Mouse (Mus musculus): ENCODE data around the gene Tmc3. TPM values are rescaled to one million over a fixed set of nuclear protein-coding genes. Genes with fewer than 3 reads are reported as not detected.

Tmc3 gene
- 0.70 and 1.0 TPM in 2 replicates for polyA plus RNA-seq (2015; fragmentation: Nextera tagmentation; extraction: Ambion mirVana)

DNA sequence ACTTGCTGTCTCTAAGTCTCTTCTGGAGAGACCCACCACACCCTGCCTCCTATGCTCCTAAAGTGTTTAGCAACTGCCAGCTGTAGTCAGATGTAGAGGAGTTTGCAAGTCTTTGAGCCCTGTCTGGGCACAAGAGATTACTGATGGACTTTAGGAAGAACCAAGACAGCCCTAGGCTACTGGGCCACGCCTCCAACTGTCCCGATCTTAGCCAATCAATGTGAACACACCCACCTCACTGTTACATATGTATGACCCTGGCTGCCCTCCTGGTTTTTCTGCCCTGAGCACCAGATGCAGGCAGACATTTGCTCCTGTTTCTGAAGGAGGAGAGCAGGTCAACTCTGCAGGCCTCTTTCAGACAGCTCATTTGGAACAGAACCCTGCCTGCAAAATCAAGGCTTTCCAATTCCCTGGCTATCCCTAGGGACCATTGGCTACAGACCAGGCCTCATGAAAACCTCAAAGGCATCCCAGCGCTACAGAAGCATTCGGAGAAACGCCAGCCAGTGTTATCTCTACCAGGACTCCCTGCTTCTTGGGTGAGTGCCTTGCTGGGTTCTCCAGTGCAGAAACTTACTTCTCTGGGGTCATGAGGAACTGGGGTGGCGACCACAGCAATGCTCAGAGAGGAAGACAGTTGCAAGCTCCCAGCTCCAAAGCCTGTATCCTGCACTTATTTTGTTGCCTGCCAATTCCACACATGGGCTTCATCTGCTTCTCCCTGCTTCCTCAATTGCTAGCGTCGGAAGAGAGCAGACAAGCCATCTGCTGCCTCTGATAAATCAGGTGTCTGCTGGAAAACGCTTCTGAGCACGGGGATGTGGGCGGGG is at the start of gene Tmc3:
Tmc3 (plus strand) TSS at position 289 of the 833 bp plus-strand sequence.
- WGBS = 31% methylated on average over 11 of the region's 11 CpGs

GRCm38 (mm10) chr7:83541536-83542169 is 43.1 kb upstream of the Tmc3 start:
- Histone ChIP-seq H3K27ac (no peak overlapping the region), H3K4me1 (peaks cover 2% of the 10 kb centered on the region; the same call in 1 of the 2 replicates), H3K27me3 (no peaks in the 10 kb centered on the region), H3K9ac (no peak overlapping the region), H3K9me3 (no peaks in the 10 kb centered on the region), H3K36me3 (no peaks in the 10 kb centered on the region), H3K4me3 (no peak overlapping the region), H3K4me2 (no peak overlapping the region)
- ATAC-seq (ENCODE audit: insufficient number of reproducible peaks, insufficient read depth, low FRiP score, low TSS enrichment, low read depth) = no peak
- WGBS = 85% methylated on average over 5 of the region's 5 CpGs

More for the DNA sequence above, at the start of gene Tmc3:
- Histone ChIP-seq H3K4me1 (peaks cover 10% of the 10 kb centered on the region), H3K9ac (no peak within 1 kb of the TSS), H3K27ac (peak within 1 kb of the TSS; percentile 48; the same call in 1 of the 2 replicates), H3K36me3 (no peaks in the 10 kb centered on the region), H3K9me3 (no peaks in the 10 kb centered on the region), H3K27me3 (no peaks in the 10 kb centered on the region), H3K4me3 (no peak within 1 kb of the TSS), H3K4me2 (no peak within 1 kb of the TSS)
- ATAC-seq (ENCODE audit: insufficient number of reproducible peaks, insufficient read depth, low FRiP score, low TSS enrichment, low read depth) = no peak

- ATAC-seq (ENCODE audit: insufficient number of reproducible peaks, insufficient read depth, low FRiP score, low TSS enrichment, low read depth) = no peak
- WGBS = 43% methylated on average over 7 of the region's 7 CpGs
These were observed 35.9 kb upstream of the Tmc3 start for GRCm38 (mm10) chr7:83548686-83549352.

DNA sequence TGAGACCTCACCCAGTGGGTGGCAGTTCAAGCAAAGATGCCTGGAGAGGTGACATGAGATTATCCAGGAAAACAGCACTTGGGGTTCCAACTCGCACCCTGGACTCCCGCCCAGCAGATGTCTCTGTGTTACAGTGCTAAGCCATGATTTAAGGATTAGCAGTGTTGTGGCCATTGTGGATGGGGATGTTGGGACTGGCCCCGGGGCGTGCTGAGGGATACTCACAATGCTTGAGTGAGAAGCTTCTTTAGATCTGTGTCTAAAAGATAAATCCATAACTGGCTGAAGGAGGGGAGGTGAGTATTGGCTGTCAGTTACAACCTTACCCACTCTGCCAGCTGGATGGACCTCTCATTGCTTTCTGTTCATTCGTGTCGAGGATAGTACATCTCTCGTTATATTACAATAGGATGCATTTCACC is 35.4 kb upstream of the Tmc3 start:
- H3K4me1 ChIP-seq = peaks cover 16% of the 10 kb centered on the region
- 62% methylated on average over 7 of the region's 7 CpGs for WGBS
- H3K9me3 ChIP-seq = no peaks in the 10 kb centered on the region
- H3K36me3 ChIP-seq = no peaks in the 10 kb centered on the region
- no peaks in the 10 kb centered on the region for H3K27me3 ChIP-seq
- no peak overlapping the region for H3K27ac ChIP-seq
- no peak overlapping the region for H3K9ac ChIP-seq
- H3K4me3 ChIP-seq = no peak overlapping the region
- H3K4me2 ChIP-seq = peak overlapping the region; percentile 33; the same call in 1 of the 2 replicates
- ATAC-seq (ENCODE audit: insufficient number of reproducible peaks, insufficient read depth, low FRiP score, low TSS enrichment, low read depth) = no peak

More at GRCm38 (mm10) chr7:83548686-83549352, 35.9 kb upstream of the Tmc3 start:
- Histone ChIP-seq H3K27ac (0 out of 2 replicates have a peak overlapping the region, but pooled peaks have one; percentile 39), H3K4me1 (peaks cover 16% of the 10 kb centered on the region), H3K4me2 (no peak overlapping the region), H3K9me3 (no peaks in the 10 kb centered on the region), H3K36me3 (no peaks in the 10 kb centered on the region), H3K9ac (no peak overlapping the region), H3K27me3 (no peaks in the 10 kb centered on the region), H3K4me3 (no peak overlapping the region)

DNA sequence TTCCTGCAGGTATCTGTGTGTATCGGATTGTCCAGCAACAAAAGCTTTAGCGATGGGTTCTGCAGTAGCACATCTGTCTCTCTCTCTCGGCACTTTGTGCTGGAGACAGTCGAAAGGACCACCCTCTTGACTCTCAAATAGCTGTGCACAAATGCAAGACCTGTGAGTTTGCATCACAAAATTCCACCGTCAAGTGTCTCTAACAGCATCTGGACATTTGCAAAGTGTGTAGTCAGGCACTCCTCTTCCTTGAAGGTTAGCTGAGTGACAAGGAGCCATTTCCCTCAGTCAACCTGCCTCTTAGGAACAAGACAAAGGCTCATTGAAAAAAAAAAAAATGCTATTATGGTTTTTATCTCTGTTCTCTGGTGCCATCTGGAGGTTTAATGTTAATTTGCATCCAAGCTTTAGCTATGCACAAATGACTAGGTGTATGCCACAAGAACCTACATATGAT is 34.7 kb upstream of the Tmc3 start:
- Histone ChIP-seq H3K9me3 (no peaks in the 10 kb centered on the region), H3K27ac (no peak overlapping the region), H3K36me3 (no peaks in the 10 kb centered on the region), H3K4me2 (peak overlapping the region; percentile 33), H3K9ac (no peak overlapping the region), H3K4me1 (peaks cover 16% of the 10 kb centered on the region), H3K27me3 (no peaks in the 10 kb centered on the region), H3K4me3 (no peak overlapping the region)
- ATAC-seq (ENCODE audit: insufficient number of reproducible peaks, insufficient read depth, low FRiP score, low TSS enrichment, low read depth) = no peak
- 33% methylated on average over 5 of the region's 5 CpGs for WGBS

GRCm38 (mm10) chr7:83554477-83554876 is 30.2 kb upstream of the Tmc3 start:
- peaks cover 5% of the 10 kb centered on the region for H3K4me1 ChIP-seq
- WGBS = 80% methylated on average over 6 of the region's 6 CpGs
- no peak overlapping the region for H3K4me3 ChIP-seq
- no peak overlapping the region for H3K9ac ChIP-seq
- H3K27ac ChIP-seq = no peak overlapping the region
- H3K36me3 ChIP-seq = no peaks in the 10 kb centered on the region
- ATAC-seq (ENCODE audit: insufficient number of reproducible peaks, insufficient read depth, low FRiP score, low TSS enrichment, low read depth) = no peak
- H3K27me3 ChIP-seq = no peaks in the 10 kb centered on the region
- no peaks in the 10 kb centered on the region for H3K9me3 ChIP-seq
- H3K4me2 ChIP-seq = no peak overlapping the region

DNA sequence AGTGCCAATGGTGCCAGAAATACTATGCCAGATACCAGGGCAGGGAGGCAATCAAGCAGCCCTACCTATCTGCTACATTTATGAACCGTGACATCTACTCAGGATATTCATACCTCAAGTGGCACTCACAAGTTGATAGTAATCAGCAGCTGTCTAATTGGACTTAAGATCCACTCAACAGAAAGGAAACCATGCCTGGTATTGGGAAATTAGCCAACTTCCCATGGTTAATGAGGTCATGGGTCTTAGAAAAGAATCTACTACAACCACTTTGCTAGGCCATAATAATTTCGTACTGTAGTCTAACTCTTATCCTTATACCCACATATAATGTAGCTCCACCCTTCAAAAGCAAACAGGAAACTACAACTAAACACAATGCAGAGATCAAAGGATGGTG is 28.2 kb upstream of the Tmc3 start:
- no peaks in the 10 kb centered on the region for H3K9me3 ChIP-seq
- no peak for ATAC-seq (ENCODE audit: insufficient number of reproducible peaks, insufficient read depth, low FRiP score, low TSS enrichment, low read depth)
- WGBS = 76% methylated on average over 2 of the region's 2 CpGs
- no peaks in the 10 kb centered on the region for H3K27me3 ChIP-seq
- H3K36me3 ChIP-seq = no peaks in the 10 kb centered on the region
- H3K4me3 ChIP-seq = no peak overlapping the region
- no peak overlapping the region for H3K9ac ChIP-seq
- H3K4me1 ChIP-seq = no peaks in the 10 kb centered on the region
- no peak overlapping the region for H3K4me2 ChIP-seq
- no peak overlapping the region for H3K27ac ChIP-seq

DNA sequence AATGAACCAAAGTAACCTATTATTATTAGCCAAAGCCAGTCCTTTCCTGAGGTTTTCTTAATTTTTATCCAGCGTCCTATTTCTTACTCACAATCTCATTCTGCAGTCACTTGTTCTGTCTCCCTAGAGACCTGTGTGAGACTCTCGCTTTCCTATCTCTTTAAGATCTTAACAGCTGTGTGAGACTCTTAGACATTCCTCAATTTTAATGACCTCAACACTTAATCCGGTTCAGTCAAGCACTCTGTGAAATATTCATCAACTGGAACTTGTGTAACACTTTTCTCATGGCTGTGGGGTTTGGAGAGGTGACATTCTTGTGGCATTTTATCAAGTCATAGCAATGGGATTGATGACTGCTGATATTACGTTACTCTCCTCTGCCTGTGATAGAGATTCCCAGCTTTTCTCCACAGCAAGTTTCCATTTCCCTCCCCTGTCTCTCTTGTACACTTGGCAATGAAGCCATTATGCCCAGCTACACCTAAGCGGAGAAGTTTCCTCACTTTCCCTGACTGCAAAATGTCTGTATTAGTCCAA is 25.9 kb upstream of the Tmc3 start:
- H3K27ac ChIP-seq = no peak overlapping the region
- H3K4me2 ChIP-seq = no peak overlapping the region
- no peak overlapping the region for H3K4me3 ChIP-seq
- H3K36me3 ChIP-seq = no peaks in the 10 kb centered on the region
- H3K4me1 ChIP-seq = no peaks in the 10 kb centered on the region
- H3K9me3 ChIP-seq = no peaks in the 10 kb centered on the region
- WGBS = 55% methylated on average over 5 of the region's 5 CpGs
- no peak for ATAC-seq (ENCODE audit: insufficient number of reproducible peaks, insufficient read depth, low FRiP score, low TSS enrichment, low read depth)
- H3K9ac ChIP-seq = no peak overlapping the region
- H3K27me3 ChIP-seq = no peaks in the 10 kb centered on the region

DNA sequence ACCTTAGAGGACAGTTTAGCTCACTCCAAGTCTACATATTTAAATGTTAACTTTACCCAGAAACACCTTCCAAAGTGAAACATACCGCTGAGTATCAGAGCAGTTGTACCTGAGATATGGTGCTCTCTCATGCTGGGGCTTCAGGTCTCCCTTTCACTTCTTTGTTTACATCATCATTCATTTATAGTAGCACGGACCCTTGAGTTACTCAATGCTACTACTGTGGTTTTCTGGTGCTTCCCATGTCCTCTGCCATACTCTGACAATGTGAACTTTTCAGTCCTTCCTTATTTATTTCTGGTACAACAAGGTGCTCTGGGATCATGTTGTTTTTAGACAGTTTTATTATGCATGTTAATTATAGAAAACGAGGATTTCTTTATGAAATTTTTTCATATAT is 25.2 kb upstream of the Tmc3 start:
- ATAC-seq (ENCODE audit: insufficient number of reproducible peaks, insufficient read depth, low FRiP score, low TSS enrichment, low read depth) = no peak
- WGBS = 83% methylated on average over 3 of the region's 3 CpGs
- Histone ChIP-seq H3K27ac (no peak overlapping the region), H3K4me2 (no peak overlapping the region), H3K36me3 (no peaks in the 10 kb centered on the region), H3K4me1 (0 out of 2 replicates have a peak, but pooled peaks cover 2% of the 10 kb centered on the region), H3K4me3 (no peak overlapping the region), H3K9me3 (no peaks in the 10 kb centered on the region), H3K9ac (no peak overlapping the region), H3K27me3 (no peaks in the 10 kb centered on the region)

GRCm38 (mm10) chr7:83561849-83562248 is 22.9 kb upstream of the Tmc3 start:
- H3K4me3 ChIP-seq = no peak overlapping the region
- no peak overlapping the region for H3K9ac ChIP-seq
- H3K4me1 ChIP-seq = 0 out of 2 replicates have a peak, but pooled peaks cover 6% of the 10 kb centered on the region
- no peak overlapping the region for H3K4me2 ChIP-seq
- H3K27me3 ChIP-seq = no peaks in the 10 kb centered on the region
- 34% methylated on average over 3 of the region's 3 CpGs for WGBS
- H3K27ac ChIP-seq = no peak overlapping the region
- H3K9me3 ChIP-seq = no peaks in the 10 kb centered on the region
- H3K36me3 ChIP-seq = no peaks in the 10 kb centered on the region
- no peak for ATAC-seq (ENCODE audit: insufficient number of reproducible peaks, insufficient read depth, low FRiP score, low TSS enrichment, low read depth)

DNA sequence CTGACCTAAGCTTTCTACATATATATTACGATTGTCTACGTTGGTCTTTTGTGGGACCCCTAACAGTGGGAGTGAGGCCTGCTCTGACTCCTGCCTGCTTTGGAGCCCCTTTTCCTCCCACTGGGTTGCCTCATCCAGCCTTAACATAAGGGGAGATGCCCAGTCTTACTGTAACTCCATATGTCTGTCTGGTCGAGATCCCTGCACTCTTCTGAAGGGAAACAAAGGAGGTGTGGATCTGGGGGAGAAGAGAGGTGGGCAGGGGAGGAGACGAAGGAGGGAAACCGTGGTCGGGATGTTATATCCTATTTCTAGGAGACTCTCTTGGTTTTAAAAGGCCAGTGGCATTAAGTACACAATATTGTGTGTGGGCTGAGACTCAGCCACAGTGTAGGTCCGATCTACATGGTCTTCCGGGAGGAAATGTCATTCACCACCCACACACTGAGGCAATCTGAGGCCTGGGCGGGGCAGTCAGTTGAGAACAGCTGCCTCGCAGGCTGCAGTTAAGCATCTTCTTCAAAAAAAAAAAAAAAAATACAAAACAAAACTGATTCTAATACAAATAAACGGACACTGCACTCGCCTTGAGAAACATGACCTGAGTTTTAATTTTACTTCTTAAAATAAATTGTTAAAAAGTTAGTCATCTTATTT is 20.0 kb upstream of the Tmc3 start:
- no peak for ATAC-seq (ENCODE audit: insufficient number of reproducible peaks, insufficient read depth, low FRiP score, low TSS enrichment, low read depth)
- Histone ChIP-seq H3K36me3 (no peaks in the 10 kb centered on the region), H3K27ac (no peak overlapping the region), H3K4me3 (no peak overlapping the region), H3K4me2 (no peak overlapping the region), H3K4me1 (peaks cover 12% of the 10 kb centered on the region; the same call in 1 of the 2 replicates), H3K9me3 (no peaks in the 10 kb centered on the region), H3K27me3 (no peaks in the 10 kb centered on the region), H3K9ac (no peak overlapping the region)
- 53% methylated on average over 12 of the region's 12 CpGs for WGBS

All from embryonic facial prominence, embryonic 13.5 days (tissue).